Mouse (Mus musculus) heart, embryonic 13.5 days (tissue): ENCODE data around the gene Aamp. TPM values are rescaled to one million over a fixed set of nuclear protein-coding genes. Genes with fewer than 3 reads are reported as not detected.
A peak's percentile ranks its signal among the peaks of the same experiment; 100 is the strongest.

Experiments used
- ATAC-seq: fragments of 200-750 bp; cut with Nextera tagmentation; 2 replicates; pipeline ENCODE4 v1.8.0; 2017; ENCODE audit warnings: moderate TSS enrichment; ENCODE audit not compliant: insufficient number of reproducible peaks, low FRiP score, low TSS enrichment; ENCODE audit errors: extremely low read depth
- H3K27ac ChIP-seq: fragments of 300-500 bp; sonication (generic); replicated peaks from 2 replicates; pipeline ENCODE4 v1.5.1; 2015; ENCODE audit warnings: moderate library complexity, mild to moderate bottlenecking, inconsistent platforms
- H3K27me3 ChIP-seq: fragments of 300-500 bp; sonication (generic); replicated peaks from 2 replicates; pipeline ENCODE4 v1.6.1; 2015; ENCODE audit warnings: mild to moderate bottlenecking, inconsistent platforms
- H3K36me3 ChIP-seq: fragments of 300-500 bp; sonication (generic); 2 replicates; pipeline ENCODE4 v1.6.1; 2015; ENCODE audit warnings: mild to moderate bottlenecking, inconsistent platforms
- H3K4me1 ChIP-seq: fragments of 300-500 bp; sonication (generic); 2 replicates; pipeline ENCODE4 v1.6.1; 2015; ENCODE audit warnings: inconsistent platforms
- H3K4me2 ChIP-seq: fragments of 300-500 bp; sonication (generic); 2 replicates; pipeline ENCODE4 v1.6.1; 2015; ENCODE audit warnings: inconsistent platforms, mild to moderate bottlenecking, moderate library complexity
- H3K4me3 ChIP-seq: fragments of 300-500 bp; sonication (generic); 2 replicates; pipeline ENCODE4 v1.5.1; 2015; ENCODE audit warnings: moderate library complexity, mild to moderate bottlenecking, inconsistent platforms
- H3K9ac ChIP-seq: fragments of 300-500 bp; sonication (generic); 2 replicates; pipeline ENCODE4 v1.6.1; 2015; ENCODE audit warnings: inconsistent platforms, mild to moderate bottlenecking, moderate library complexity
- H3K9me3 ChIP-seq: fragments of 300-500 bp; sonication (generic); 2 replicates; pipeline ENCODE4 v1.6.1; 2016; ENCODE audit warnings: inconsistent platforms
- WGBS: fragments of 180-500 bp; shearing (Covaris S2); methylation state at CpG from one replicate; pipeline ENCODE4 v1.1.7; 2015; ENCODE audit warnings: mixed read lengths; 5-methylcytosine and 5-hydroxymethylcytosine counted together
- polyA plus RNA-seq: library from polyadenylated mRNA; unstranded; fragments of >200 nt; fragmentation: Nextera tagmentation; extraction: Ambion mirVana; gene quantifications from 2 replicates; pipeline ENCODE4 v1.2.1, GENCODE M21; 2015

The Aamp gene
- polyA plus RNA-seq, 1 experiment from 2014 or later, result 164 TPM

DNA sequence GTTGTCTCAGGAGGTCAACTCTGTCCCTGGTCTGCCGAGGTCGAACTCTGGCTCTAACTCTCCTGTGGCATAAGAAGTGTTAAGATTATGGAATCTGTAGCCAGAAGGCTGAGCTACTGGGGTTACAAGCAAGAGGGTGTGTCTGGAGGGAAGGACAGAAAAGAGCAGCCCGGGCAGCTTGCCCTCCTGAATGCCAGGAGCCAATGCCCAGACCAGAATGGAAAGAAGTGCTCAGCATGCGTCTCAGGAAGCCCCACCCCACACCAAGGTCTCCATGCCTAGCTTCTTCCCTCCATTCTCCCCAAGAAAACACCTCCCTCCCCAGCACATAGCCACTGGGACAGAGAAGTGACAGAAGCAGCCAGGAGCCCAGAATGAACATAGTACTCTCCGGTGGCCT is 14.5 kb upstream of the Aamp start:
- Histone ChIP-seq H3K27me3 (no peaks in the 10 kb centered on the region), H3K9ac (peak overlapping the region; percentile 65), H3K9me3 (no peaks in the 10 kb centered on the region), H3K4me1 (peaks cover 90% of the 10 kb centered on the region), H3K4me2 (0 out of 2 replicates have a peak overlapping the region, but pooled peaks have one; percentile 8), H3K36me3 (peaks cover 11% of the 10 kb centered on the region), H3K27ac (peak overlapping the region; percentile 99), H3K4me3 (no peak overlapping the region)
- 47% methylated on average over 5 of the region's 5 CpGs for WGBS
- ATAC-seq, result no peak

DNA sequence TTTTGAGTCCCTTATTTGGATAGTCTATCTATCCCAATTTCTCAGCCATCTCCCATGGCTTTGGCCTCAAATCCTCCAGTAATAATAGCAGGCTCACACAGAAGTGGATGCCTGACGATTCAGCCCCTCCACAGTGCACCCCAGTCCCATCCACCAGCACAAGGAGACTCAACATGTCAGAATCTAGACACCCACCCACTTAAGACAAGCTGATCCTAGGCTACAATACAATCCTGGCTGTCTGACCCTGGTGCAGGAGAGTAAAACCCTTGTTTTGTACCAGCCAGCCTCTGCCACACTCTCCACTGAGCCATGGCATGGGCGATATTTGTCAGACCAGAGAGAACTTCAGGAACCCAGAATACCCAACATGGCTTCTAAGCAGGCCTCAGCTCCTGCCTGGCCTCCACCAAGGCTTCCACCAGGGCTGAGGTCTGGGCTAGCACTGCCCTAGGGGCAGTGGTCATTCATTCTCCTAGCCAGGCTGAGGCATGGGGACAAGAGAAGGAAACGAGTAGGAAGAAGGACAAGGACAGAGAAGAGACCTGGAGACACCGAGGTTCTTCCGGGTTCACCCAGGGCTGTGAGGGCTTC is 13.7 kb upstream of the Aamp start:
- Histone ChIP-seq H3K9me3 (no peaks in the 10 kb centered on the region), H3K27me3 (no peaks in the 10 kb centered on the region), H3K36me3 (peaks cover 19% of the 10 kb centered on the region), H3K4me2 (peak overlapping the region; percentile 73; the same call in 1 of the 2 replicates), H3K9ac (peak overlapping the region; percentile 65), H3K27ac (peak overlapping the region; percentile 99), H3K4me1 (peaks cover 98% of the 10 kb centered on the region), H3K4me3 (no peak overlapping the region)
- ATAC-seq, result no peak
- 79% methylated on average over 5 of the region's 5 CpGs for WGBS

- Histone ChIP-seq H3K4me3 (peak overlapping the region; percentile 44; the same call in 1 of the 2 replicates), H3K36me3 (peaks cover 28% of the 10 kb centered on the region), H3K9ac (peak overlapping the region; percentile 78), H3K9me3 (no peaks in the 10 kb centered on the region), H3K4me1 (peaks cover 98% of the 10 kb centered on the region), H3K27ac (peak overlapping the region; percentile 99), H3K27me3 (no peaks in the 10 kb centered on the region), H3K4me2 (peak overlapping the region; percentile 73)
- WGBS, result 35% methylated on average over 3 of the region's 3 CpGs
- peak; percentile 18; the same call in 1 of the 2 replicates for ATAC-seq
These were observed 12.7 kb upstream of the Aamp start for GRCm38 (mm10) chr1:74297269-74297668.

DNA sequence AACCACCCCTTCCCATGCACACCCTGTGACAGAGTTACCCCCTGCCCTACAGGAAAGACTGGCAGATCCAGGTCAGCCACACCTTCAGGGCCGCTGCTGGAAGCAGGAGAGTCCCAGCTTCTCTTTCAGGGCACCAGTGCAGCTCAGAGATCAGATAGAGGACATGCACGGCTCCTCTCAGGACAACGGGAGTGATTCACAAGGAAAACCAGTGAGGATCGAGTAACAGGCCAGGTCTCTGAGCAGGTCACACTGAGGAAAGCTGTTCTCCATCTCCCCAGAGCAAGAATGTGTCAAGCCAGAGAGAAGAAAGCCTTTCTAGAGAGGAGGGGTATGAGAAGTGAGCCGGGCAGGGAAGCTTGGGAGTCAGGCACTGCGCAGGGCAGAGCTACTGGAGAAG is 11.9 kb upstream of the Aamp start:
- Histone ChIP-seq H3K27ac (peak overlapping the region; percentile 99), H3K36me3 (peaks cover 36% of the 10 kb centered on the region), H3K4me2 (peak overlapping the region; percentile 73), H3K9me3 (no peaks in the 10 kb centered on the region), H3K9ac (peak overlapping the region; percentile 78), H3K4me1 (peaks cover 99% of the 10 kb centered on the region), H3K27me3 (no peaks in the 10 kb centered on the region), H3K4me3 (peak overlapping the region; percentile 44)
- ATAC-seq, result no peak
- WGBS, result 13% methylated on average over 6 of the region's 6 CpGs

DNA sequence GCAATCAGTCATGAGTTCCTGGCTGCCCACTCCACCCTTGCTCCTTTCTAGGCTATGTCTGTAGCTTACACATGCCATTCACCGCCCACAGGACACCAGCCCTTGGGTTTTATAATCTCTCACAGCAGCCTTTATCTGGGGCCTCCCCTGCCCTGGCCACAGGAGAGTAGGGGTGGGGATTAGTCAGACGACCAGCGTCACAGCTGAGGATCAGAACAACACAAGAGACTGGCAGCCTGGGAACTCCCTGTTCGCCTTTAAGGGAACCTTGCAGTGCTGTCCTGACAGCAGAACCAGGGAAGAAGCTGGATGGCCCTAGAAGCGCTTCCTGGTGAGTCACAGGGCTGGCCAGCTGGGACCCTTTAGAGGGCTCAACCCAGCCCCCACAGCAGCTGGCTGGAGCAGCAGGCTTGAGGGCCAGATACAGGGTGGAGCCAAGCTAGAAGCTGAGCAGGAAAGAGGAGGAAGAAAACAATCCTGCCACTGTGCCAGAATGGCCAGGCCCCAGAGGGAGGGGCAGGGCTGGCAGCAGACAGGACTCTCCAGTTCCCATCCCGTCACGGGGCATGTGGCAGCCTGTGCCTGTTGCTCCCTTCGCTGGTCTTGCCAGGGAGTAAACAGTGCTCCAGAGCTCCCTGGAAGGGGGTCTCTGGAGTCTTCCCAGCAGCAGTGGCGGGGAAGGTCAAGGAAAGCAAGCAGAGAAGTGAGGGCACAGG is 11.1 kb upstream of the Aamp start:
- Histone ChIP-seq H3K4me1 (peaks cover 99% of the 10 kb centered on the region), H3K36me3 (peaks cover 44% of the 10 kb centered on the region), H3K4me3 (peak overlapping the region; percentile 44), H3K4me2 (peak overlapping the region; percentile 73), H3K9ac (peak overlapping the region; percentile 78), H3K9me3 (no peaks in the 10 kb centered on the region), H3K27me3 (no peaks in the 10 kb centered on the region), H3K27ac (peak overlapping the region; percentile 99)
- 7% methylated on average over 9 of the region's 9 CpGs for WGBS
- ATAC-seq, result peak; percentile 77

GRCm38 (mm10) chr1:74294733-74295455 is 10.4 kb upstream of the Aamp start:
- Histone ChIP-seq H3K27me3 (no peaks in the 10 kb centered on the region), H3K4me3 (peak overlapping the region; percentile 44)
- no peak; the same call in 1 of the 2 replicates for ATAC-seq

DNA sequence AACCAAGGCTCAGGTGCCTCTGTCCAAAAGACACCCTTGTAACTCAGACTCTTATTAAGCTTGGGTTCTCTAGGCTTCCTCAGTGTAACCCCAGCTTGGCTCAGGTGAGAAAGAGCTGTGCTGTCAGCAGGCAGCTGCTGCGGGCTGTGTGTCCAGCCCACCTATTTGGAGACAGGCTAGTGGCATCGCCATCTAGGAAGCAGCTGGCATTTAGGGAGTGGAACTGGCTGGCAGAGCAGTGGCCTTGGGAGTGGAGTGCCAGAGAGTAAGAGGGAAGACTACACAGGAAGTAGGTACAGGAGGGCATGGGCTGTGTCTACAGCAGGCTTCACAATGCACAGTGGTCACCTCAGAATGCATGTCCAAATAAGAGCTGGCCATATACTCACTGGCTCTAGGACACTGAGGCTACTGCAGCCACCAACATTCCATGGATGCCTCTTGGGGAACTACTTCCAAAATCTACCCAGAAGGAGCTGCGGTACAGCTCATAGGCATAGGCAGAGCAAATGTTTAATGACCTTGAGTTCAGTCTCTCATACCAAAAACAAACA is 9.6 kb upstream of the Aamp start:
- peak overlapping the region; percentile 0; the same call in 1 of the 2 replicates for H3K4me2 ChIP-seq
- no peaks in the 10 kb centered on the region for H3K27me3 ChIP-seq
- peaks cover 52% of the 10 kb centered on the region for H3K36me3 ChIP-seq
- no peak for ATAC-seq
- peak overlapping the region; percentile 99 for H3K27ac ChIP-seq
- H3K9me3 ChIP-seq, result no peaks in the 10 kb centered on the region
- 63% methylated on average over 3 of the region's 3 CpGs for whole genome bisulfite sequencing
- H3K4me1 ChIP-seq, result peaks cover 99% of the 10 kb centered on the region
- peak overlapping the region; percentile 62 for H3K9ac ChIP-seq
- H3K4me3 ChIP-seq, result no peak overlapping the region

More at GRCm38 (mm10) chr1:74294733-74295455, 10.4 kb upstream of the Aamp start:
- H3K27ac ChIP-seq, result peak overlapping the region; percentile 99
- H3K4me2 ChIP-seq, result peak overlapping the region; percentile 73
- H3K4me1 ChIP-seq, result peaks cover 99% of the 10 kb centered on the region
- peak overlapping the region; percentile 78 for H3K9ac ChIP-seq
- H3K9me3 ChIP-seq, result no peaks in the 10 kb centered on the region
- WGBS, result 72% methylated on average over 6 of the region's 6 CpGs
- peaks cover 48% of the 10 kb centered on the region for H3K36me3 ChIP-seq

DNA sequence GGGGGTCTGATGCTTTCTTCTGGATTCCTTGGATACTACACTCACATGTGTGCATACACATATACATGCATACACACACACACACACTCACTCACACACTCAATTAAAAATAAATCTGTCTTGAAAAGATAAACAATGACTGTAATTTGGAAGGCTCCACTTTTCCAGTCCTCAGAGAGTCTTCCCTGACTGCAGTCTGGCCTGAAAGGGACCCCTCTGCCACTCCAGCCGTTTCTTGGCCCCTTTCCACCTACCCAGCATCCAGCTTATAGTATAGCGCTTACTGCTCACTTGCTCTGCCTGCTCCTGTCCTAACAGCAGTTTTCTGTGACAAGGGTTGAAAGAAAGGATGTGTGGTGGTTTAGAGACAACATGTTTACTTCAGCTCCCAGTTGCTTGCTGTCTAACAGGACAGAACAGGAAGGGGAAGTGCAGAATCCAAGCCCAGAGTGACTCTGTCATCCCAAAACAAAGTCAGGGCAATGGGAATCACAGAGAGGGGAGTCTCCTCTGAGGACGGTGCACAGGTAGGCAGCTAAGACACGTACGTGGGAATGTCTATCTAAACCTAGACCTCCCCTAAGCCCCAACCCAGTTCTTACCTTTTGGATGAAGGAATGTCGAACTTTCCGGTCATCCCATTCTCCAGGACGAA is 8.9 kb upstream of the Aamp start:
- Histone ChIP-seq H3K4me1 (peaks cover 99% of the 10 kb centered on the region), H3K4me2 (0 out of 2 replicates have a peak overlapping the region, but pooled peaks have one; percentile 0), H3K27me3 (no peaks in the 10 kb centered on the region), H3K27ac (peak overlapping the region; percentile 99), H3K9ac (peak overlapping the region; percentile 62), H3K4me3 (no peak overlapping the region), H3K36me3 (peaks cover 56% of the 10 kb centered on the region), H3K9me3 (no peaks in the 10 kb centered on the region)
- 74% methylated on average over 8 of the region's 8 CpGs for WGBS
- no peak for ATAC-seq

DNA sequence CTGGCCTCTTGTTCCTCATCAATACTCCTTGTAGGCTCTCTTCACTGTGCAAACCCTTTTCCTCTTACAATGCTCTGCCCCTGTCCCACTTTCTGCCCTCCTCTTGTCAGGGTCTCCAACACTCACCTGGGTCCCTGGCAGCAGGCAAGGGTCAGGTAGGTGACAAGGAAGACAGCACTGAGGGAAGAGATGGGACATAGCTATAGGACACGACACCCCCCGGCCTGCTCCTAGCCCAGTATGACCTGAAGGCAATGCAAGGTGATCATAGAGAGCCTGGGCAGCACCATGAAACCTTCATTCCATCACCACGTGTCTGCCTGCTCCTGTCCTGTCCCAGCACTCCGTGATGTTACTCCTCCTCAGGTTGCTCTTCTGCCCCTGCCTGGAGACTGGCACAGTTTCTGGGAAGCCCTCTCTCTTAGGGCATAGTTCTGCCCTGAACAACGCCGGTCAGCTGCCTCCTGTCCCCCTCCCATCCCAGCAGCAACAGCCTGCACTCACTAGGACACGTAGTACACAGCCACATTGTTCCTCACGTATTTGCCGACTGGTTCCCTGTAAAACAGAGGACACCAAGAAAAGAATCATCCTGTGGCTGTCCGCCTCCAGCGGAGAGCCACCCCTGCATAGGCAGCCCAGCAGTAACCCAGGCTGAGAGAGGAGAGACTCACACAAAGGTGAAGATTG is 7.9 kb upstream of the Aamp start:
- Histone ChIP-seq H3K9ac (peak overlapping the region; percentile 37; the same call in 1 of the 2 replicates), H3K27me3 (no peaks in the 10 kb centered on the region), H3K4me3 (no peak overlapping the region), H3K36me3 (peaks cover 65% of the 10 kb centered on the region), H3K27ac (0 out of 2 replicates have a peak overlapping the region, but pooled peaks have one; percentile 10), H3K4me2 (no peak overlapping the region), H3K4me1 (peaks cover 98% of the 10 kb centered on the region), H3K9me3 (no peaks in the 10 kb centered on the region)
- ATAC-seq, result no peak
- 83% methylated on average over 11 of the region's 11 CpGs for WGBS

- peaks cover 74% of the 10 kb centered on the region for H3K36me3 ChIP-seq
- 39% methylated on average over 5 of the region's 5 CpGs for WGBS
These were observed 5.6 kb upstream of the Aamp start for GRCm38 (mm10) chr1:74290141-74290540.

More at GRCm38 (mm10) chr1:74290141-74290540, 5.6 kb upstream of the Aamp start:
- Histone ChIP-seq H3K9ac (peak overlapping the region; percentile 66), H3K4me2 (peak overlapping the region; percentile 33), H3K9me3 (no peaks in the 10 kb centered on the region), H3K4me3 (no peak overlapping the region), H3K27me3 (no peaks in the 10 kb centered on the region), H3K4me1 (peaks cover 92% of the 10 kb centered on the region), H3K27ac (peak overlapping the region; percentile 92)
- peak; percentile 67; the same call in 1 of the 2 replicates for ATAC-seq
